Mouse (Mus musculus) spleen, postnatal 10 days (tissue): ENCODE data around the gene Jph2.

Experiments used
- DNase-seq, 2 experiments: peaks; one replicate each; pipeline ENCODE4 v3.0.0; 2021 to 2022; ENCODE audit warnings: low spot score in 2 of 2

The Jph2 gene

GRCm38 (mm10) chr2:163360858-163361623, 36.8 kb downstream of the Jph2 start:
- DNase-seq = no peak

GRCm38 (mm10) chr2:163359253-163359652, 38.5 kb downstream of the Jph2 start:
- no peak for DNase-seq

GRCm38 (mm10) chr2:163358662-163359061, 39.1 kb downstream of the Jph2 start:
- peak in 1 of 2 experiments; percentile 38 for DNase-seq

GRCm38 (mm10) chr2:163356113-163356840, 41.5 kb downstream of the Jph2 start:
- DNase-seq = peak; percentile 31 to 63

- DNase-seq = no peak
Measured at GRCm38 (mm10) chr2:163355666-163356065, 42.1 kb downstream of the Jph2 start.

- no peak for DNase-seq
Measured at GRCm38 (mm10) chr2:163353731-163354130, 44.1 kb downstream of the Jph2 start.

GRCm38 (mm10) chr2:163350443-163350842, 47.4 kb downstream of the Jph2 start:
- DNase-seq = peak in 1 of 2 experiments; percentile 58

GRCm38 (mm10) chr2:163349411-163349810, 48.4 kb downstream of the Jph2 start:
- no peak for DNase-seq

- DNase-seq = no peak
Measured at GRCm38 (mm10) chr2:163348677-163349076, 49.1 kb downstream of the Jph2 start.

GRCm38 (mm10) chr2:163347517-163348184, 50.1 kb downstream of the Jph2 start:
- DNase-seq = no peak

GRCm38 (mm10) chr2:163346497-163346896, 51.3 kb downstream of the Jph2 start:
- DNase-seq = no peak

- DNase-seq = no peak
Measured at GRCm38 (mm10) chr2:163344976-163345660, 52.7 kb downstream of the Jph2 start.

GRCm38 (mm10) chr2:163343671-163344070, 54.1 kb downstream of the Jph2 start:
- DNase-seq = peak; percentile 35 to 71

GRCm38 (mm10) chr2:163340263-163340662, 57.5 kb downstream of the Jph2 start:
- DNase-seq = peak in 1 of 2 experiments; percentile 68

GRCm38 (mm10) chr2:163332368-163333055, 65.3 kb downstream of the Jph2 start:
- no peak for DNase-seq

- DNase-seq = no peak
Measured at GRCm38 (mm10) chr2:163331423-163331822, 66.4 kb downstream of the Jph2 start.

GRCm38 (mm10) chr2:163330742-163331141, 67.1 kb downstream of the Jph2 start:
- DNase-seq = no peak

GRCm38 (mm10) chr2:163323163-163323562, 74.6 kb downstream of the Jph2 start:
- no peak for DNase-seq

- DNase-seq = no peak
Measured at GRCm38 (mm10) chr2:163318777-163319176, 79.0 kb downstream of the Jph2 start.

GRCm38 (mm10) chr2:163317281-163317680, 80.5 kb downstream of the Jph2 start:
- no peak for DNase-seq

GRCm38 (mm10) chr2:163310163-163310688, 87.6 kb downstream of the Jph2 start:
- no peak for DNase-seq
